Mouse (Mus musculus): ENCODE measurements around the gene Lbp. TPM values are rescaled to one million over a fixed set of nuclear protein-coding genes. Genes with fewer than 3 reads are reported as not detected.

Gene Lbp
- total RNA-seq, 2 experiments from 2014 or later, result 33.3 to 70.2 TPM

- DNase-seq, result no peak
Measured at GRCm38 (mm10) chr2:158364175-158364574, 57.9 kb downstream of the Lbp start.

DNA sequence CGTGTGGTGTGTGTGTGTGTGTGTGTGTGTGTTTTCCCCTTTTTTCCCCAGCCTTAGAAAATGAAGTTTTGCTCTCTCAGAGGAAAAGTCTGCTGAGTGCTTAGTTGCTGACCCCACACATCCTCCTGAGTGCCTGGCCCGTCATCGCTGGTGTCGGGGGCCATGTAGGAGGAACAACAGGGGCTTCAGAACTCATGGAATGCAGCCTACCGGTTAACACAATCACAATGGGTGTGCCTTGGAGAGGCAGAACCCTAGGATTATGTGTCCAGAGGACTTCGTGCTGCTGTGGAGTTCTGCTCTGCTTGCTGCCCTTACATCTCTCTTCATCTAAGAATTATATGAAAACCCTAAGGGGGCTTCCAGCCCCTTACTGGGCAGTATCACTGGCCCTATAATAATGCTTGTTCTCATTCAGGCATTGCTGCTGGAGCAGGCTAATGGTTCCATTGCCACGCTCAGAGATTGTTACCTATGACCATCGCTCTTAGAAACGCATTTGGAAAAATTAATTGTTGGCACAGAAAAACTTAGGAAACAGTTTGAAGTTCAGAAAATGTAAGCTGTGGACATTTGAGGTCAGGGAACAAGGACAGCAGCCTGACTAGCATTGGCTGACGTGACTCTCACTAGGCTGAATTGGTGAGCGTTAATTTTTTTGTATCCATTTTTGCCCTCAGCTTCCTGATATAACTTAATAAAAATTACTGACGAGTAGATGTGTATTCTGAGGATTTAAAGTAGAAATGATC, 59.0 kb downstream of the Lbp start:
- DNase-seq, result no peak

DNA sequence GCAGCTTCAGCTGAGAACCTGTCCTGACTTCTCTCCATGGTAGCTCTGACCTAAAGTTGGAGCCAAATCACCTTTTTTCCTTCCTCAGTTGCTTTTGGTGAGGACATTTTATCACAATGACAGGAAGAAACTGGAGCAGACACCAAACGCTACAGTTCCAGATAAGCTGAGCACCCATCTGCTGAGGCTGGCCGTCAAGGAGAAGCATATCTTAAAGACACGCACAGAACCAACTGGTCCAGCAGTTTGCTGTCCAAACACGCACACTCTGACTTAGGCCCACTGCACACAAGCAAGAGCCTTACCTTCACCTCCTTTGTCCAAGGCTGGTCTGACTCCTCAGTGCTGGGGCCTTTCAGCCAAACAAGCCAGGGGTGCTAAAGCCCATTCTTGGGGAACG, 61.4 kb downstream of the Lbp start:
- no peak for DNase-seq

- no peak for DNase-seq
Measured at GRCm38 (mm10) chr2:158368313-158368712, 62.0 kb downstream of the Lbp start.

GRCm38 (mm10) chr2:158369474-158370172, 63.3 kb downstream of the Lbp start:
- DNase-seq, result no peak

DNA sequence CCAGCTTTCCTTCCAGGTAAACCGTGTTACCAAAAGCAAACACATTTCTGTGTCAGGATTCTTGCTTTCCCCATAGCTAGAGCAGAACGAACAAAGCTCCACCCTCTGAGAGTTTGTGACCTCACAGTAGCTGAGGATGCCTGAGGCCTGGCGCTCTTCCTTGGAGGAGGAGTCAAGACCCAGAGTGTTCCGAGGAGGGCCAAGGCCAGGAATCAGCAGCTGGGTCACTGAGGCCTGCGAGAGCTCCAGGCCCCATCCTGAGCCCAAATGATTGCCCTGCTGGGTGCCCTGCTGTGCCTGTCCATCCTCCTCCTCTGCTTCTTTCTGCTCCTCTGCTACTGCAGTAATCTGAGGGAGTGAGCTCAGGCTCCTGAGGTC, 63.9 kb downstream of the Lbp start:
- DNase-seq, result no peak

DNA sequence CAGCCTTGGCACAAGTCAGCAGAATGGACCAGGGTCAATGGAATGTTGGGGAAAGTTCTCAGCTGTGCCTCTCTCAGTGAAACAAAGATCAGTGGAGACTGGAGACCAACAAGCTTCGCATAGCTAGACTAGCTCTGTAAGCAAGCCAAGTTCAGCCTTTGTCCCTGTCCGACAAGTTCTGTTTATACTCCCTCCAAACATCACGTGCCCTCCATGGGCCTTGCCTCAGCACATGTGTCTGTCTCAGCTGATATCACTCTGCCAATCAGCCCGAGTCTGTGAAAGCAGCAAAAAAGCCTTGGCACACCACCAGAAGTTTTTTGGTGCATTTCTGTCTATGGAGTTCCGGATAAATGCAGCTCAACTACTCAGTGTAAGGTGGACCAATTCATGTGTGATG, 66.8 kb downstream of the Lbp start:
- DNase-seq, result no peak

- no peak for DNase-seq
Measured at GRCm38 (mm10) chr2:158373516-158373915, 67.2 kb downstream of the Lbp start.

GRCm38 (mm10) chr2:158375443-158376122, 69.3 kb downstream of the Lbp start, which contains the start of gene Snhg11:
TSS of gene Snhg11 (plus strand) at chr2:158375638.
- peak; percentile 54 for DNase-seq

DNA sequence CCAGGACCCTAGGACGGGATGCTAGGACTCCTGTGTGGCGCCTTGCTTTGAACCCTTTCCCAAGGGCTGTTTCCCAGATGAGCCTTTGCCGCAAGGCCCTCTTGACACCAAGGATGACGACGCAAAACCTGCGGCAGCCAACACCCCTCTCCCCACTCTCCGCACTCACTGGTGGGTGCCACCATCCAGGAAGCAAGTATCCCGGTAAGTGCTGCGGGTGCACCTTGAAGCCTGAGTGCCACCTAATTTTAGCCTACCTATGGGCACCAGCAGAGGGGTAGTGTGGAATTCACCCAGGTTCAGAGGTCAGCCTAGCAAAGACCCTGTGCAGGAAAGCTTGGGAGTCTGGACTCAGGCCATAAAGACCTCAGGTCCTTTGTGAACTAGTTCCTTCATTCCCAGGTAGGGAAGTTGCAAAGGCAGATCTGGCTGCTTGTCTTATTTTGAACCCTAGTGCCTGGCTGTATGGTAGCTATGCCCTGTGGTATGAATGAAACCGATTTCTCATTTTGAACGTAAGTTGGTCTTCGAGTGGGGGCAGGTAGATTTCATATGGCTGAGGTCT, 69.9 kb downstream of the Lbp start:
- DNase-seq, result no peak

- DNase-seq, result no peak
Measured at GRCm38 (mm10) chr2:158376798-158377197, 70.5 kb downstream of the Lbp start.

DNA sequence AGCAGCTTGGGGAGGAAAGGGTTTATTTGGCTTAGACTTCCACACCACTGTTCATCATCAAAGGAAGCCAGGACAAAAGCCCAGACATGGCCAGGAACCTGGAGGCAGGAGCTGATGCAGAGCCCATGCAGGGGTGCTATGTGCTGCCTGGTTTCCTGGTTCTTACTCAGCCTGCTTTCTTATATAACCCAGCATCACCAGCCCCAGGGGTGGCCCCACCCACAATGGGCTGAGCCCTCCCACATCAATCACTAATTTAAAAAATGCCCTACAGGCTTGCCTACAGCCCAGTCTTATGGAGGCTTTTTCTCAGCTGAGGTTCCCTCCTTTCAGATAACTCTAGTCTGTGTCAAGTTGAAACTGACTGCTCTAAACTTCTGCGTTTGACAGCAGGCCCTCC, 71.5 kb downstream of the Lbp start:
- DNase-seq, result no peak

- peak; percentile 62 for DNase-seq
Measured at GRCm38 (mm10) chr2:158379354-158380078, 73.2 kb downstream of the Lbp start.

Other genes starting within 250 kb of the Lbp start
- 10 to 100 TPM; 77.2 to 80.0 TPM for gene Tgm2, start 160.1 kb upstream of the Lbp start, total RNA-seq (2021)
- gene D630003M21Rik, start 77.3 kb upstream of the Lbp start, total RNA-seq (2021), result 1 to 10 TPM; 2.6 to 3.3 TPM
- gene Bpi, start 48.4 kb upstream of the Lbp start, total RNA-seq (2021), result not detected
- 10 to 100 TPM in 1 of 2 experiments, 1 to 10 TPM in 1; 3.6 to 15.0 TPM for gene Snhg11, start 69.1 kb downstream of the Lbp start, total RNA-seq (2021)
- gene Ralgapb, start 103.4 kb downstream of the Lbp start, total RNA-seq (2021), result 10 to 100 TPM; 33.7 to 42.1 TPM
- gene Adig, start 196.1 kb downstream of the Lbp start, total RNA-seq (2021), result 100 to 1,000 TPM; 157 to 196 TPM
- gene Arhgap40, start 206.3 kb downstream of the Lbp start, total RNA-seq (2021), result not detected

All from adrenal gland, postnatal 10 days (tissue).